9 mouse cellular contexts compared by ENCODE assay signal in the genomic region with DNA sequence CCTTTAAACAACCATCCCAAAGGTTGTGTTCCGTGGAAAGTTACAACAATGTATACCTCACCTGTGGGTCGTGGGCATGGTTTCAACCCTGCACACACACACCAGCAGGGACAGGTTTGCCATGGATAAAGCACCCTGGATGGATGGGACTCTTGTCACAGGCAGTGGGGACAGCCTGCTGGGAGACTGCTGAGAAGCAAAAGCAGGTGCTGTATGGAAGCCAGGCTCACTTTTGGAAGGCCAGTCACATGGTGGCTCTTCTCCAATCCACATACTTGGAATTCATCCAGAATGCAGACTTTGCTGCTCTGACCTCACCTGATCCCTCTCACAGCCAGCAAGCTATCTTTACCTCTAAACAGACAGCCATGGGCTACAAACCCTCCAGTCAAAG.
DNase-seq lines count a peak whose midpoint lies in the region; ATAC-seq and TF ChIP-seq lines count a peak whose summit lies in the region.
"Had no signal": no experiment of that assay in that cellular context is flagged by ENCODE, and none has a peak within 500 bp of the region (broad histone marks: within the 10 kb centered on the region; RNA-seq: fewer than 3 reads in every experiment).

No protein-coding gene starts in this region.

- ATAC-seq in midbrain, embryonic 11.5 days (ENCODE audit: low FRiP score), result no peak
- peak; percentile 25; the same call in 1 of the 2 replicates for ATAC-seq in forebrain, postnatal 0 days
- ATAC-seq in kidney, embryonic 15.5 days (replicated peaks; ENCODE audit: low FRiP score), result no peak
- peak; percentile 42; the same call in 1 of the 2 replicates for ATAC-seq in neural tube, embryonic 14.5 days (ENCODE audit: low read depth)

- H3K36me3 ChIP-seq in midbrain, embryonic 10.5 days, result no peaks in the 10 kb centered on the region
- H3K36me3 ChIP-seq in midbrain, embryonic 11.5 days (ENCODE audit: control insufficient read depth, insufficient read depth, low read length), result no peaks in the 10 kb centered on the region
- no peaks in the 10 kb centered on the region for H3K36me3 ChIP-seq in forebrain, postnatal 0 days (ENCODE audit: insufficient read depth)
- no peaks in the 10 kb centered on the region for H3K36me3 ChIP-seq in kidney, embryonic 15.5 days
- no peaks in the 10 kb centered on the region for H3K36me3 ChIP-seq in neural tube, embryonic 14.5 days (ENCODE audit: control insufficient read depth, insufficient read depth, low read length)
- H3K36me3 ChIP-seq: liver, embryonic 15.5 days had no signal

- no peak for TF ChIP-seq CTCF in forebrain, postnatal 0 days (IDR thresholded peaks at IDR 0.05; ENCODE audit: low read depth)

- H3K27ac ChIP-seq in midbrain, embryonic 10.5 days (replicated peaks), result peak overlapping the region; percentile 59; the same call in 1 of the 2 replicates
- no peak overlapping the region for H3K27ac ChIP-seq in midbrain, embryonic 11.5 days (ENCODE audit: low read depth, low read length)
- no peak overlapping the region for H3K27ac ChIP-seq in forebrain, postnatal 0 days (ENCODE audit: low read depth, low read length)
- peak overlapping the region; percentile 39; the same call in 1 of the 2 replicates for H3K27ac ChIP-seq in kidney, embryonic 15.5 days
- H3K27ac ChIP-seq in neural tube, embryonic 14.5 days (ENCODE audit: low read depth, low read length), result peak overlapping the region; percentile 66
- H3K27ac ChIP-seq: liver, embryonic 15.5 days had no signal

- WGBS in midbrain, embryonic 10.5 days, result 84% methylated on average over 2 of the region's 2 CpGs
- WGBS in midbrain, embryonic 11.5 days, result 67% methylated on average over 2 of the region's 2 CpGs
- 68% methylated on average over 2 of the region's 2 CpGs for WGBS in forebrain, postnatal 0 days
- WGBS in kidney, embryonic 15.5 days, result 75% methylated on average over 2 of the region's 2 CpGs
- 46% methylated on average over 2 of the region's 2 CpGs for WGBS in neural tube, embryonic 14.5 days

- DNase-seq in midbrain, embryonic 10.5 days (ENCODE audit: low spot score), result no peak
- DNase-seq in midbrain, embryonic 11.5 days (ENCODE audit: low spot score, missing footprints), result no peak
- DNase-seq in forebrain, postnatal 0 days, result no peak
- no peak for DNase-seq in natural killer cell, adult 2 months (ENCODE audit: low spot score in 2 of 2)
- DNase-seq in right cerebral cortex, postnatal 36 days (ENCODE audit: low spot score in 2 of 2), result no peak
- no peak for DNase-seq in spleen, postnatal 14 days (ENCODE audit: low spot score in 2 of 2)

- H3K4me3 ChIP-seq in midbrain, embryonic 10.5 days, result no peak overlapping the region
- no peak overlapping the region for H3K4me3 ChIP-seq in midbrain, embryonic 11.5 days (ENCODE audit: low read depth, low read length)
- H3K4me3 ChIP-seq in forebrain, postnatal 0 days (ENCODE audit: low read depth, low read length), result no peak overlapping the region
- H3K4me3 ChIP-seq in kidney, embryonic 15.5 days (replicated peaks), result no peak overlapping the region
- H3K4me3 ChIP-seq in neural tube, embryonic 14.5 days (ENCODE audit: low read depth, low read length), result no peak overlapping the region
- H3K4me3 ChIP-seq: liver, embryonic 15.5 days had no signal

- no peaks in the 10 kb centered on the region for H3K9me3 ChIP-seq in midbrain, embryonic 10.5 days (replicated peaks)
- H3K9me3 ChIP-seq in midbrain, embryonic 11.5 days (ENCODE audit: control insufficient read depth, low read length), result no peaks in the 10 kb centered on the region
- H3K9me3 ChIP-seq in forebrain, postnatal 0 days (ENCODE audit: low read length), result no peaks in the 10 kb centered on the region
- H3K9me3 ChIP-seq in kidney, embryonic 15.5 days (replicated peaks), result no peaks in the 10 kb centered on the region
- no peaks in the 10 kb centered on the region for H3K9me3 ChIP-seq in neural tube, embryonic 14.5 days (ENCODE audit: control insufficient read depth, low read length)
- H3K9me3 ChIP-seq: liver, embryonic 15.5 days had no signal

- H3K9ac ChIP-seq in midbrain, embryonic 11.5 days (ENCODE audit: low read length), result no peak overlapping the region
- no peak overlapping the region for H3K9ac ChIP-seq in forebrain, postnatal 0 days
- H3K9ac ChIP-seq in kidney, embryonic 15.5 days, result no peak overlapping the region
- no peak overlapping the region for H3K9ac ChIP-seq in neural tube, embryonic 14.5 days (replicated peaks; ENCODE audit: low read depth, low read length)
- H3K9ac ChIP-seq: liver, embryonic 15.5 days had no signal

- no peak overlapping the region for H3K4me2 ChIP-seq in midbrain, embryonic 11.5 days
- no peak overlapping the region for H3K4me2 ChIP-seq in forebrain, postnatal 0 days (ENCODE audit: low read depth)
- no peak overlapping the region for H3K4me2 ChIP-seq in kidney, embryonic 15.5 days
- no peak overlapping the region for H3K4me2 ChIP-seq in neural tube, embryonic 14.5 days (ENCODE audit: low read depth, low read length)
- H3K4me2 ChIP-seq: liver, embryonic 15.5 days had no signal

- H3K27me3 ChIP-seq in midbrain, embryonic 10.5 days (ENCODE audit: low read depth, poor library complexity, severe bottlenecking), result no peaks in the 10 kb centered on the region
- 0 out of 2 replicates have a peak, but pooled peaks cover 2% of the 10 kb centered on the region for H3K27me3 ChIP-seq in midbrain, embryonic 11.5 days (ENCODE audit: control insufficient read depth, insufficient read depth, low read length)
- no peaks in the 10 kb centered on the region for H3K27me3 ChIP-seq in forebrain, postnatal 0 days (ENCODE audit: insufficient read depth, low read length)
- no peaks in the 10 kb centered on the region for H3K27me3 ChIP-seq in kidney, embryonic 15.5 days
- no peaks in the 10 kb centered on the region for H3K27me3 ChIP-seq in neural tube, embryonic 14.5 days (ENCODE audit: control insufficient read depth, insufficient read depth, low read length)
- H3K27me3 ChIP-seq: liver, embryonic 15.5 days had no signal

- peaks cover 16% of the 10 kb centered on the region for H3K4me1 ChIP-seq in midbrain, embryonic 10.5 days
- peaks cover 6% of the 10 kb centered on the region for H3K4me1 ChIP-seq in midbrain, embryonic 11.5 days (ENCODE audit: control insufficient read depth, insufficient read depth, low read length)
- H3K4me1 ChIP-seq in forebrain, postnatal 0 days (ENCODE audit: insufficient read depth), result 0 out of 2 replicates have a peak, but pooled peaks cover 7% of the 10 kb centered on the region
- peaks cover 31% of the 10 kb centered on the region for H3K4me1 ChIP-seq in kidney, embryonic 15.5 days
- peaks cover 18% of the 10 kb centered on the region for H3K4me1 ChIP-seq in neural tube, embryonic 14.5 days (ENCODE audit: control insufficient read depth, insufficient read depth, low read length)
- H3K4me1 ChIP-seq: liver, embryonic 15.5 days had no signal

Comparison
In these comparisons a context has a peak if more than half of its experiments do, and no peak if none do; other contexts are left out.
1. H3K27ac ChIP-seq: peak in midbrain, embryonic 10.5 days (single experiment), kidney, embryonic 15.5 days (single experiment) and neural tube, embryonic 14.5 days (single experiment); none in midbrain, embryonic 11.5 days (single experiment) and forebrain, postnatal 0 days (single experiment).
2. ATAC-seq: peak in forebrain, postnatal 0 days (single experiment) and neural tube, embryonic 14.5 days (single experiment); none in midbrain, embryonic 11.5 days (single experiment) and kidney, embryonic 15.5 days (single experiment).